Mouse (Mus musculus): ENCODE data around the gene Lamtor4. TPM values are rescaled to one million over a fixed set of nuclear protein-coding genes. Genes with fewer than 3 reads are reported as not detected.

The Lamtor4 gene
- total and polyA plus RNA-seq, 2 experiments from 2014 or later = 101 to 102 TPM

GRCm38 (mm10) chr5:138229511-138229910, 25.8 kb upstream of the Lamtor4 start:
- Histone ChIP-seq H3K4me2 (ENCODE audit: low read depth, low read length) (no peak overlapping the region), H3K36me3 (replicated peaks; ENCODE audit: control insufficient read depth, insufficient read depth, low read length) (no peaks in the 10 kb centered on the region), H3K9ac (replicated peaks; ENCODE audit: low read depth, low read length) (no peak overlapping the region), H3K9me3 (replicated peaks; ENCODE audit: control insufficient read depth, low read length) (no peaks in the 10 kb centered on the region), H3K27ac (ENCODE audit: low read depth) (no peak overlapping the region), H3K4me3 (ENCODE audit: low read depth, low read length) (no peak overlapping the region), H3K4me1 (ENCODE audit: control insufficient read depth, insufficient read depth) (no peaks in the 10 kb centered on the region), H3K27me3 (ENCODE audit: control insufficient read depth, insufficient read depth, low read length) (no peaks in the 10 kb centered on the region)
- TF ChIP-seq CTCF (IDR thresholded peaks at IDR 0.05; ENCODE audit: low read depth) (no peak), EP300 (IDR thresholded peaks at IDR 0.05; ENCODE audit: low read depth) (no peak)
- ATAC-seq (ENCODE audit: insufficient read depth, low read depth) (no peak), DNase-seq (ENCODE audit: low spot score) (no peak)
- 82% methylated on average over 3 of the region's 3 CpGs for WGBS

GRCm38 (mm10) chr5:138233778-138234177, 21.5 kb upstream of the Lamtor4 start:
- ATAC-seq (ENCODE audit: insufficient read depth, low read depth) (no peak), DNase-seq (ENCODE audit: low spot score) (no peak)
- TF ChIP-seq CTCF (IDR thresholded peaks at IDR 0.05; ENCODE audit: low read depth) (no peak), EP300 (IDR thresholded peaks at IDR 0.05; ENCODE audit: low read depth) (no peak)
- H3K4me2 ChIP-seq (ENCODE audit: low read depth, low read length) = no peak overlapping the region
- no peak overlapping the region for H3K4me3 ChIP-seq (ENCODE audit: low read depth, low read length)
- H3K4me1 ChIP-seq (ENCODE audit: control insufficient read depth, insufficient read depth) = no peaks in the 10 kb centered on the region
- no peaks in the 10 kb centered on the region for H3K36me3 ChIP-seq (replicated peaks; ENCODE audit: control insufficient read depth, insufficient read depth, low read length)
- no peak overlapping the region for H3K27ac ChIP-seq (ENCODE audit: low read depth)
- no peaks in the 10 kb centered on the region for H3K27me3 ChIP-seq (ENCODE audit: control insufficient read depth, insufficient read depth, low read length)
- 70% methylated on average over 2 of the region's 2 CpGs for WGBS
- H3K9me3 ChIP-seq (replicated peaks; ENCODE audit: control insufficient read depth, low read length) = no peaks in the 10 kb centered on the region
- H3K9ac ChIP-seq (replicated peaks; ENCODE audit: low read depth, low read length) = no peak overlapping the region

GRCm38 (mm10) chr5:138234224-138234623, 21.1 kb upstream of the Lamtor4 start:
- Histone ChIP-seq H3K36me3 (replicated peaks; ENCODE audit: control insufficient read depth, insufficient read depth, low read length) (no peaks in the 10 kb centered on the region), H3K4me3 (ENCODE audit: low read depth, low read length) (no peak overlapping the region), H3K9ac (replicated peaks; ENCODE audit: low read depth, low read length) (no peak overlapping the region), H3K27ac (ENCODE audit: low read depth) (no peak overlapping the region), H3K4me2 (ENCODE audit: low read depth, low read length) (no peak overlapping the region), H3K9me3 (replicated peaks; ENCODE audit: control insufficient read depth, low read length) (no peaks in the 10 kb centered on the region), H3K27me3 (ENCODE audit: control insufficient read depth, insufficient read depth, low read length) (no peaks in the 10 kb centered on the region), H3K4me1 (ENCODE audit: control insufficient read depth, insufficient read depth) (no peaks in the 10 kb centered on the region)
- ATAC-seq (ENCODE audit: insufficient read depth, low read depth) (no peak), DNase-seq (ENCODE audit: low spot score) (no peak)
- TF ChIP-seq CTCF (IDR thresholded peaks at IDR 0.05; ENCODE audit: low read depth) = no peak
- TF ChIP-seq EP300 (IDR thresholded peaks at IDR 0.05; ENCODE audit: low read depth) = no peak

GRCm38 (mm10) chr5:138241511-138241910, 13.8 kb upstream of the Lamtor4 start:
- Histone ChIP-seq H3K9me3 (replicated peaks; ENCODE audit: control insufficient read depth, low read length) (no peaks in the 10 kb centered on the region), H3K4me2 (ENCODE audit: low read depth, low read length) (no peak overlapping the region), H3K27ac (ENCODE audit: low read depth) (no peak overlapping the region), H3K4me1 (ENCODE audit: control insufficient read depth, insufficient read depth) (no peaks in the 10 kb centered on the region), H3K4me3 (ENCODE audit: low read depth, low read length) (no peak overlapping the region), H3K36me3 (replicated peaks; ENCODE audit: control insufficient read depth, insufficient read depth, low read length) (no peaks in the 10 kb centered on the region), H3K9ac (replicated peaks; ENCODE audit: low read depth, low read length) (no peak overlapping the region), H3K27me3 (ENCODE audit: control insufficient read depth, insufficient read depth, low read length) (no peaks in the 10 kb centered on the region)
- DNase-seq (ENCODE audit: low spot score) (no peak), ATAC-seq (ENCODE audit: insufficient read depth, low read depth) (no peak)
- TF ChIP-seq CTCF (IDR thresholded peaks at IDR 0.05; ENCODE audit: low read depth) (no peak), EP300 (IDR thresholded peaks at IDR 0.05; ENCODE audit: low read depth) (no peak)
- WGBS = 24% methylated on average over 2 of the region's 2 CpGs

- Histone ChIP-seq H3K36me3 (replicated peaks; ENCODE audit: control insufficient read depth, insufficient read depth, low read length) (no peaks in the 10 kb centered on the region), H3K4me3 (ENCODE audit: low read depth, low read length) (no peak overlapping the region), H3K9me3 (replicated peaks; ENCODE audit: control insufficient read depth, low read length) (no peaks in the 10 kb centered on the region), H3K27ac (ENCODE audit: low read depth) (no peak overlapping the region), H3K4me2 (ENCODE audit: low read depth, low read length) (no peak overlapping the region), H3K4me1 (ENCODE audit: control insufficient read depth, insufficient read depth) (peaks cover 5% of the 10 kb centered on the region; the same call in 1 of the 2 replicates), H3K9ac (replicated peaks; ENCODE audit: low read depth, low read length) (no peak overlapping the region), H3K27me3 (ENCODE audit: control insufficient read depth, insufficient read depth, low read length) (no peaks in the 10 kb centered on the region)
- DNase-seq (ENCODE audit: low spot score) (no peak), ATAC-seq (ENCODE audit: insufficient read depth, low read depth) (no peak)
- 79% methylated on average over 12 of the region's 12 CpGs for WGBS
- no peak for TF ChIP-seq CTCF (IDR thresholded peaks at IDR 0.05; ENCODE audit: low read depth)
- TF ChIP-seq EP300 (IDR thresholded peaks at IDR 0.05; ENCODE audit: low read depth) = no peak
Observed at GRCm38 (mm10) chr5:138251144-138251543, 4.1 kb upstream of the Lamtor4 start.

GRCm38 (mm10) chr5:138253061-138253460, 2.2 kb upstream of the Lamtor4 start:
- H3K9me3 ChIP-seq (replicated peaks; ENCODE audit: control insufficient read depth, low read length) = no peaks in the 10 kb centered on the region
- no peaks in the 10 kb centered on the region; the same call in 1 of the 2 replicates for H3K36me3 ChIP-seq (replicated peaks; ENCODE audit: control insufficient read depth, insufficient read depth, low read length)
- TF ChIP-seq CTCF (IDR thresholded peaks at IDR 0.05; ENCODE audit: low read depth) (no peak), EP300 (IDR thresholded peaks at IDR 0.05; ENCODE audit: low read depth) (no peak)
- DNase-seq (ENCODE audit: low spot score) (no peak), ATAC-seq (ENCODE audit: insufficient read depth, low read depth) (no peak)
- H3K27ac ChIP-seq (ENCODE audit: low read depth) = no peak overlapping the region
- peaks cover 9% of the 10 kb centered on the region; the same call in 1 of the 2 replicates for H3K4me1 ChIP-seq (ENCODE audit: control insufficient read depth, insufficient read depth)
- H3K9ac ChIP-seq (replicated peaks; ENCODE audit: low read depth, low read length) = no peak overlapping the region
- no peaks in the 10 kb centered on the region for H3K27me3 ChIP-seq (ENCODE audit: control insufficient read depth, insufficient read depth, low read length)
- WGBS = 85% methylated on average over 3 of the region's 3 CpGs
- H3K4me2 ChIP-seq (ENCODE audit: low read depth, low read length) = no peak overlapping the region
- no peak overlapping the region for H3K4me3 ChIP-seq (ENCODE audit: low read depth, low read length)

All from heart, postnatal 0 days (tissue).